Mouse (Mus musculus) thymus, postnatal 10 days (tissue): ENCODE results near the gene Igsf9.

Source experiments
- DNase-seq, 2 experiments: peaks; one replicate each; pipeline ENCODE4 v3.0.0; 2021; ENCODE audit warnings: low spot score in 2 of 2

Gene Igsf9

DNA sequence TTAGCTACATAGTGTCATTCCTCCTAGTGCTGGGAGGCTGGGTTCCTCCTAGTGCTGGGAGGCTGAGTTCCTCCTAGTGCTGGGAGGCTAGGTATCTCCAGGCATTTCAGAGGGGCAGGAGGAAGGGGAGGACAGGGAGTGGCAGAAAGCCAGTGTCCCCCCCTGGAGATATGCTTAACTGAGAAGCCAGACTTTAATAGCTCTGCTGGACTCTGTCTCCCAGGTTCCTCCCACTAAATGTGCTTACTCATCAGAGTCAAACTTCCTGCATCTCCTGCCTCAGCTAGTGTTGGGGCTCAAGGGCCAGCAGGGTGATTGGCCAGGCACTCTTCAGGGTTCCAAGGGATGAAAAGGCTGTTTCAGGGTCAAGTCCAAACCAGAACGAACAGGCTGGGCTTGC is 33.8 kb downstream of the Igsf9 start:
- DNase-seq: no peak

GRCm38 (mm10) chr1:172518013-172518412 is 36.4 kb downstream of the Igsf9 start:
- DNase-seq: no peak

DNA sequence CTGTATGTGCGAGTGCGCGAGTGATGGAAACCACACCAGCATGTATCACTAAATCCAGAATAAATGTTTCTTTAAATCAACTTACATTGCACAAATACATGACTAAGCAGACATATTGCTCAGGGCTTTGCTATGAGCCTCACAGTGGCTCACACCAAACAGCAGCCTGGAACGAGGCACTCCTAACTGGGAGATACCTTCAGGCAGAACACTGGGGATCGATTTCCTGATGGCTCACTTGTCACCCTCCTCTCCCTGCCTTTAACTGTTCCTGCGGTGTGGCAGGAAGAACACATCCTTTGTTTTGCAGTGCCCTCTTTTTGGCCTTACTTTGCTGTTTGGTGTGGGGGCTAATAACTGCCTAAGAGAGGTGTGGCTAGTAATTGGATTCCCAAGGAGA is 38.1 kb downstream of the Igsf9 start:
- DNase-seq: no peak

DNA sequence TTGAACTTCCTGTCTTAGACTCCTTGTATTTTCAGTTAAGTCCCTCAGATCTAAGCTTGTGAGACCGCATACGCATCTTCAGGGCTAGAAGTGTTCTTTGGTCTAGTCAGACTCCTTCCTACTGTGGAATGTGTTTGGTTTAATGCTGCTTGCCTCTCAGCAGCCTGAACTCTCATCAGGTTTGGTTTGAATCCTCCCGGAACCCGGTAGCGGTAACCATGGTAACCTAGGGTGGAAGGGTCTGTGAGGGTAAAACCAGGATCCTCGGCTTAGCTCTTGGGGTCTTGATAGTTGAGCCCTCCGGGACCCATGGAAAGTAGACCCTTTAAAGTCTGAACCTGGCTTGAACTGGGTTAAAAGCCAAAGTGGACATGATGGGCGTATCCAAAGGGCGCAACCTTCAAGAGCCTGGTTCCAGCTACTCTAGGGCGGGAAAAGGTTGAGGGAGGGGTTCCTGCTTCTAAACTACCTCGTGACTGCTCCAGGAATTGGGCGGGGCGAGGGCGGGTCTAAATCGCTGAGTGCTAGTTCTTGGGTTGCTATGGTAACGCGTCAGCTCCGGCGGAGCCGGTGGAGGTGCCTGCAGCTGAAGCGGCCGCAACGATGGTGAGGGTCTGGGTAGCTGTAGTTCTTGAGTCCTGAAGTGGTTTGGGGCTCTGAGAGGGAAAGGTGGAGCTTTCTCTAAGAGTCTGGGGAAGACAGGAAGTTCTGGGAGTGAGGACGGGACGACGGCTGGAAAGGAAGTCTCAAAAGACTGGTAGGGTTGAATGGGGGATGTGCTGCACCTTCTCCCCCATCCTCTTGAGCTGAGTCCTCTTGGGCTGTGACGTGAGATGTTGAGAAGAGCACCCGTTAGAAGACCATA is 39.2 kb downstream of the Igsf9 start, which contains the start of gene Cfap45:
Gene Cfap45, plus strand, starts transcription at position 226 of the 865 bp plus-strand sequence.
- peak; percentile 87 to 90 for DNase-seq

DNA sequence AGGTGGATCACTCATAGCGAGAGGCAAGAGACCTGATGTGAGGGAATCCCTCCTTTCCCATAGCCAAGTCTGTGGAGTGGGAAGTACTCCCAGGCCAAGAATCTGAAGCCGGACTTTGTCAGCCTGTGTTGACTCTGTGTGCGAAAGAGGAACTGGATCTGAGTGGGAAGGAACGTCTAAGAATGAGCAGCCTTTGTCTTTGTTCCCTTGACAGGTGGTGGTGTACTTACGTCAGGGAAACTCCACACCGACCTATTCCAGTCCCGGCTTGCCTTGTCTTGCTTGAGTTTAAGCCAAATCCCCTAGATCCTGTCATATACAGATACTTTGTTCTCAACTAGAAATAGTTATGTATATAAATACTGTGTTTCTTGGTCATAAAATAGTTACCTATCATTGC is 40.9 kb downstream of the Igsf9 start:
- no peak for DNase-seq

- no peak for DNase-seq
Observed at GRCm38 (mm10) chr1:172523699-172524101, 42.1 kb downstream of the Igsf9 start.

GRCm38 (mm10) chr1:172525027-172525764 is 43.6 kb downstream of the Igsf9 start:
- DNase-seq: no peak

- no peak for DNase-seq
Observed at GRCm38 (mm10) chr1:172525971-172526370, 44.4 kb downstream of the Igsf9 start.

GRCm38 (mm10) chr1:172526380-172527081 is 44.9 kb downstream of the Igsf9 start:
- DNase-seq: no peak

GRCm38 (mm10) chr1:172527431-172527830 is 45.8 kb downstream of the Igsf9 start:
- DNase-seq: no peak

- peak; percentile 68 to 88 for DNase-seq
Observed at GRCm38 (mm10) chr1:172528701-172529100, 47.1 kb downstream of the Igsf9 start.

DNA sequence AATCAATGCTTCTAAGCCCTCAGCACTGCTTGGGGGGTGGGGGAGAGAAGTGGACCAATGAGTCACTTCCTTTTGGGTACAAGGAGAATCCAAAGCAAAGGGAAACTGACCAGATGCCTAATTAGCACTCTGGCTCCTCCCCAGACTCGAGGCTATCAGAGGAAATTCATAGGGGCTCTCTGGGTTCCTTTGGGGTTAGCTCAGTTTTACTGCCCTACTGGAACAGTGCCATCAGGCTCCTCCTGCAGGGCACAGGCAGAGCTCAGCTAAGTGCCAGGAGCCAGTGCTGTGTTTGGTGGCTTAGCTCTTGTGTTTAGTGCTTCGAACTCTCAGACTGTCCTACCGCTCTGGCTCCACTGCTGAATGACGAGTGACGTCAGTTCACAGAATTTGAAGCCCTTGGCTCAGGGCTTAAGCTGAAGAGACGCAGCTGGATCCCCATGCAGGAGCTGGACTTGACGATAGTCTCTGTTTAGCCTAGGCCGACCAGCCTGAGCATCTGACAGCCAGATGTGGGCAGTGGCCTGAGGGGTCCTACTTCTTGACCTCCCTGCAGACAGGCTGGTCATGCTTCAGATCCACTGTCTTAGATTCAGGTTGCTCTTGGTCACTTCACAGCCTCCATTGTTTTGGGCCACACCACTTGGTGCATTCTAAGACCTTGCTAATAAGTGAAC is 49.1 kb downstream of the Igsf9 start:
- DNase-seq: no peak

- no peak for DNase-seq
Observed at GRCm38 (mm10) chr1:172532551-172532950, 51.0 kb downstream of the Igsf9 start.

GRCm38 (mm10) chr1:172535116-172535515 is 53.5 kb downstream of the Igsf9 start:
- no peak for DNase-seq

GRCm38 (mm10) chr1:172539827-172540226 is 58.2 kb downstream of the Igsf9 start:
- DNase-seq: no peak

DNA sequence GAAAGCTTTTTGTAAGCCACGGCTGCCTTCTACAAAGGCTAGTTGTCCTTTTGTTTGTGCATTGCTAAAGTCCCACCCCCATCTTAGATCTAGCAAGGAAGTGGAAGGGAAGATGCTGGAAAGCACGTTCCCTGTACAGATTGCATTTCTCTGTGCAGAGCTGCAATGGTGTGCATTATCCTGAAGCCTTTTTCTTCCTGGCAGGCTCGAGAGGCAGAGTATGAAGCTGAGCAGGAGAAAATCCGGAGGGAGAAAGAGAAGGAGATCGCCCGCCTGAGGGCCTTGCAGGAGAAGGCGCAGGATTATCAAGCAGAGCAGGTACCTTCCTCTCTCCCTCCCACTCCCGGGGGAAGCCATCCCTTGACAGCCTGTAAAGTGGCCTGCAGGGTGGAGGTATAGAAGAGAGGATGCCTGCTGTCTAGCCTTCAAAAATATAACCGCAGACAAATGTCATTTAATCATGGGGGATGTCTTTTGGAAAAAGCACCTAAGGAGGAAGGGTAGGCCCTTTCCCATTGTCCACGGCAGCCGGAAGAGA is 58.8 kb downstream of the Igsf9 start:
- no peak for DNase-seq

DNA sequence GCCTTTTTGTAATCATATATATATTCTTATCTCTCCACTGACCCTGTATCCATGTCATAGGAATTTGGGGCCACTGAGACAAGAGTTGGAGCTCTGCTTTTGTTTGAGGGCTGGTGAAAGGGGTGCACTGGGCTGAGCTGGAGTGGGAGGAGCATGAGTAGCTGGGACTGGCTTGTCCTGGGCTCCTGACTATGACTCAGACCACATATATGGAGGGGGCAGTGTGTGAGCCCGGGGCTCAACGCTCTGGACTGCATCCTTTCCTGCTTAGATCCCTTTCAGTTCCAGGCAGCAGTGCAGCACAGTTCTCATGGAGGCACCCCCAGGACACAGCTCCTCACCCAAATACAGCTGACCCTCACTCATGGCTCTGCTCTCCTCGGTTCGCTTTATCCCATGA is 64.5 kb downstream of the Igsf9 start:
- DNase-seq: no peak
